Mouse (Mus musculus) cerebellum, postnatal 36 days (tissue): ENCODE data around the gene Rusc2.

Experiments
- DNase-seq, 2 experiments: peaks; one replicate each; pipeline ENCODE4 v3.0.0; 2021 to 2022; ENCODE audit warnings: mixed read lengths in 2 of 2

The Rusc2 gene

DNA sequence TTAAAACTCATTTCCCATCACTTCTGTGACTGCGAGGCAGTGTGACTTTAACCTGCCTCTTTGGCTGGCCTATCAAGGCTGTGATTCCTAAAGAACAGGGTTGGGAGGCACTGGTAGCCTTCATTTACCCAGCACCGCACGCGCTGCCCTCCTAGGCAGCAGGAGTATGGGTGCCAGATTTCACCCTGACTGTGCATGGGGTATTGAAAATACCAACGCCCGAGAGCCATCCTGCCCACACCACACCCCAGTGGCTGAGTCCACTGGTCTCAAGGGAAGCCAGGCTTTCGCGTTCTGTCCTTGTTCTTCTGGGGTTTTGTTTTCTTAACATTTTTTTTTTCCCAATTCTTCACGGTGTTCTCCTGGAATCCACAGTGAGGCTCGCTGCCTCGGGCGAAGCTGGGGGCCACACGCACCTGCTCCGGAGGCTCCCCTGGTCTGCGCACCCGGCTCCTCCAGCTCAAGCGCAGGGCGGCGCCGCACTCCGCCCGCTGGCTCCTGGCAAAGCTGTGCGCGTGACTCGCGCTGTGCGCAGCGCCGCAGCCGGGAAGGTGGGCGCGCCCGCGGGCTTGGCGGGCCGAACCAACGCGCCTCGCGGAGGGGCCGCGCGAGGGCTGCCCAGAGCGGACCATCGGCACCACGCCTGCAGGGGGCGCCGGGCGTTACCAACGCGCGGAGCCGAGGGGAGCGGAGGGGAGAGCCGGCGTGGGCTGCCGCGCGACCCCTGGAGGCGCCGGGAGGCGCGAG is at the start of gene Rusc2:
Gene Rusc2, plus strand, starts transcription at position 572 of the 747 bp plus-strand sequence.
- DNase-seq = peak; percentile 92 to 94

DNA sequence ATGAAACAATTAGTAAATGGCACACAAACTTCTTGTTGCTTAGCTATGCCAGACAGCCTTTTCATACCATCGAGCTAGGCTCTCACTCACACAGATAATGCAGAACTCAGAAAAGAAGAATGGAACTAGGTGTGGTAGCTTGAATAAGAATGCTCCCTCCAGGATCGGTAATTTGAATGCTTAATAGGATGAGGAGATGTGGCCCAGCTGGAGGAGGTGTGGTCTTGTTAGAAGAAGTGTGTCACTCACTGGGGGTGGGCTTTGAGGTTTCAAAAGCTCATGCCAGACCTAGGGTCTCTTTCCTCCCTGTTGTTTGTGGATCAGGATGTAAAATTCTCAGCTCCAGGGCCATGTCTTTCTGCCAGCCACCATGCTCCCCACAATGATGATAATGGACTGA is 47.0 kb upstream of the Rusc2 start:
- no peak for DNase-seq

DNA sequence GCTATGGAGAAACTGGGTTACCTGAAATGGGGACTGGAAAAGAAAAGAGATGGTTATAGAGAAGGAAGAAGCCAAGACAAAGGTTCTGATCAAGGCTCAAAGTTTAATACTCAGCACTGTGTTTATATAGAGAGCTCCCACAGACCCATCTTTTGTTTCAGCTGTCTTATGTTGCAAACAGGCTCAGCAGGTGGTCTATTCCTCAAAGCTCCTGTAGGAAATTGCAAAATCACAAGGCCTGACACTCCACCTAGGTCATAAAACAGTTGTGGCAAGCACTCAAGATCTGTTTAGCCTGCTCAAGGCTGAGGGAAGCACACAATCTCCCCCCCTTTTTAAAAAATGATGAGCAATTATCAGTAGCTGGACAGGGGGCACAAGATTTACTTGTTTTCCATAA is 45.6 kb upstream of the Rusc2 start:
- DNase-seq = no peak

DNA sequence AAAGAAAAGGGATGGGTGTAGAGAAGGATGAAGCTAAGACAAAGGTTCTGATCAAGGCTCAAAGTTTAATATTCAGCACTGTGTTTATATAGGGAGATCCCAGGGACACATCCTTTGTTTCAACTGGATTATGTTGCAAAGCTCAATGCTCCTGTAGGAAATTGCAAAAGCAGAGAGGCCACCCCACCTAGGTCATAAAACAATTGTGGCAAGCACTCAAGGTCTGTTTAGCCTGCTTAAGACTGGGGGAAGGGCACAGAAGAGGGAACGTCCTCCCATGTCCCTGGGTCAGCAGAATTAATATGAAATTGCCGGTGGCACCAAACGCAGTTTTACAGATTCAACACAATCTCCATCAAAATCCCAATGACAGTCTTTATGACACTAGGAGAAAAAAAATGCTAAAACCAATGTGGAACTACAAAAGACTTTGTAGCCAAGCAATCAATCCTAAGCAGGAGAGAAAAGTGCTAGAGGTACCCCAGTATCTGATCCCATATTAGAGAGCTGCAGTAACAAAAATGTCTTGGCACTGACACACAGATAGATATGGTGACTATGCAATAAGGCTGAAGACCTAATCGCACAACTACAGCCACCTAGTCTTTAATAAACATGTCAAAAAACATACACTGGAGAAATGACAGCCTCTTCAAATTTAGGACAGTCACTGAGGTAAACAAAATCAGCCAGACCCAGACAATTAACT is 41.5 kb upstream of the Rusc2 start:
- no peak for DNase-seq

DNA sequence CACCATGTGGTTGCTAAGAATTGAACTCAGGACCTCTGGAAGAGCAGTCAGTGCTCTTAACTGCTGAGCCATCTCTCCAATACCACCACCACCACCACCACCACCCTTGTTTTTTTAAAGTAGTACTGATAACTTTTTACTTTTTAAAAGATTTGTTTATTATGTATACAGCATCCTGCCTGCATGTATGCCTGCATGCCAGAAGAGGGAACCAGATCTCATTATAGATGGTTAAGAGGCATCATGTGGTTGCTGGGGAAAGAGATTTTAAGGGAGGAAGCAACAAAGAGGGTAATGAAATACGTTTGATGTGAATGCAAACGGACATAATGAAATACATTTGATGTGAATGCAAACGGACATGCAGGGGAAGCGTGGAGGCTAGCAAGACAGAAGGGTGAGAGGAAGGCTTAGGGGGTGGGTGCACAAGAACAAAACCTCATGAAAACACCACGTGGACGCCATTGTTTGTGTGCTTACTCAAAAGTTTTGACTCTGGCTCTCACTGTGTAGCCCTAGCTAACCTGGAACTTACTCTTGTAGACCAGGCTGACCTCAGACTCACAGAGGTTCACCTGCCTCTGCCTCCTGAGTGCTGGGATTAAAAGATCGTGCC is 40.4 kb upstream of the Rusc2 start:
- DNase-seq = no peak

DNA sequence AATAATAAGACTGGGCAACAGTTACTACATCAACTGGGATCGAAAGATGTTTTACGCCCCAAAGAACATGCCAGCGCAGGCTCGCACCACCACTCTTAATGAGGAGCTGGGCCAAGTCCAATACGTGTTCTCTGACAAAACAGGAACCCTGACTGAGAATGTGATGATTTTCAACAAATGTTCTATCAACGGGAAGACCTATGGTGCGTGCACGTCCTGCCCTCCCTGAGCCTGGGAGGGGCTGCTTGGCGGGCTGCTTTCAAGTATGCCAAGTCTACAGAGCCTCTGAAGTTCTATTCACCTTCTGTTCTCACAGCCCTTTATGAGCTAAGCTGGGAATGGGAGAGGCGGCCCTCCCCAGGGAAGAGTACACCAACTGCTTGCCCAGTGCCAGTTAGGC is 39.3 kb upstream of the Rusc2 start:
- no peak for DNase-seq

DNA sequence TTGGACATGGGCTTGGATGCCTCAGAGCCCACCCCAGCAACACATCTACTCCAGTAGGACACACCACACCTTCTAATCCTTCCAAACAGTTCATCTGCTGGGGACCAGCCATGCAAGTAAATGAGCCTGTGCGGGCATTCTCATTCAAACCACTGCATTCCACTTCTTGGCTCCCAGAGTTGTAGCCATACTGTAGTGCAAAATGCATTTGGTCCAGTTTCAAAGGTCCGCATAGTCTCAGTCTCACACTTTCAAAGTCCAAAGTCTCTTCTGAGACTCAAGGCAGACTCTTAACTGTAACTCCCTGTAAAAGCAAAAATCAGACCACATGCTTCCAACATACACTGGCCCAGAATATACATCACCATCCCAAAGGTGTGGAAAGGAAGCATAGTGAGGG is 36.8 kb upstream of the Rusc2 start:
- no peak for DNase-seq

DNA sequence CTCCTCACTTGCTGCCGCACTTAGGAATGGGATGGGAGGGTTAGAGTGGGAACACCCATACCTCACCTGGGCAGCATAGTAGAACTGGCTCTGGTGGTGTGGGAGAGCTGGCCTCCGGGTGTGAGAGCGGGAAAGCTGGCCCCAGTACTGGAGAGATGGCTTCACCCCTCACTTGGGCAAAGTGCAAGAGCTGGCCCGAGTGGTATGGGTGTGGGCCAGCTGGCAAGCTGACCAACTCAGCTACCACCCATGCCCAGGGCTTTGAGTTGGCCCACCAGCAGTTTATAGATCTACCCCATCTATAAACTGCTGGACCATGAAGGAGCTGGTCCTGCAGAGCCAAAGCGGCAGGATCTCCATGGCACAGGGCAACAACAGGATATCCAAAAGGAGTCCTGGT is 32.6 kb upstream of the Rusc2 start:
- DNase-seq = no peak

DNA sequence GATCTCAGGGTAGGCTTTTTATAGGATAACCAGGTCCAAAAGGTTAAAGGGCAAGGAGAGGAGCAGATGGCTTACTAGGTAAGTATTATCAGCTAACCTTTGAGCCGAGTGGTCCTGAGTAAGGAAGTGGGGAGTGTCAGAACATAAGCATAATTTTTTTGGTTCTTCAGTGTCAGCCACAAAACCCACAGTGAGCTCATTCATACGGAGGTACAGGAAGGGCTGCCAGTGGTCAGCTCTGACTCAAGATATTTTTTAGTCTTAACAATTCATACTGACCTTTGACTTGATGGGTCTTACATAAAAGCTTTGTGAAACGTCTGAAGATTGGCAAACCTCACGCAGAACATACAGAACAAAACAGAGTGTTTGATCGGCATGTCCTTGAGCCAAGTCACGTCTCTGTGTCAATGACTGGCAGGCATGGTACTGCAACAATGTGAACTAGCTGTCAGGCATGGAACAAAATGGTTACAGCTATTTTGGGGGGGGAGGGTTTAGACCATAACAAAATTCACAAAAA is 31.7 kb upstream of the Rusc2 start:
- no peak for DNase-seq

DNA sequence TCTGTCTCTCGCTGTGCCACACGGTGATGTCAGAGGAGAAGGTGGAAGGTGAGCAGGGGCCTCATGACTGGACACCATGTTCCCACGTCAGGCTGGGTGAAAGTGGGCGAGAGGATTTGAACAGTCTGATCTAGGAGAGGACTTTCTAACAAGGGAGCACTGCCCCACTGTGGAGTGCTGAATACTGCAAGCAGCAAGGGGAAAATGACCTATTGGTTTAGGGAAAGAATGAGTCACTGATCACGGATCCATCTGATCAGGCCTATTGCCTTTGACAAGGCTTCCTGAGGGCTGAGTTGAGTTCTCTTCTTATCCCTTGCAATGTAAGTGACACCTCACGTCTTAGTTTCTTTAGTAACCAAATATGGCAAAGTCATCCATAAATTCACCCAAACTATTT is 28.1 kb upstream of the Rusc2 start:
- no peak for DNase-seq

DNA sequence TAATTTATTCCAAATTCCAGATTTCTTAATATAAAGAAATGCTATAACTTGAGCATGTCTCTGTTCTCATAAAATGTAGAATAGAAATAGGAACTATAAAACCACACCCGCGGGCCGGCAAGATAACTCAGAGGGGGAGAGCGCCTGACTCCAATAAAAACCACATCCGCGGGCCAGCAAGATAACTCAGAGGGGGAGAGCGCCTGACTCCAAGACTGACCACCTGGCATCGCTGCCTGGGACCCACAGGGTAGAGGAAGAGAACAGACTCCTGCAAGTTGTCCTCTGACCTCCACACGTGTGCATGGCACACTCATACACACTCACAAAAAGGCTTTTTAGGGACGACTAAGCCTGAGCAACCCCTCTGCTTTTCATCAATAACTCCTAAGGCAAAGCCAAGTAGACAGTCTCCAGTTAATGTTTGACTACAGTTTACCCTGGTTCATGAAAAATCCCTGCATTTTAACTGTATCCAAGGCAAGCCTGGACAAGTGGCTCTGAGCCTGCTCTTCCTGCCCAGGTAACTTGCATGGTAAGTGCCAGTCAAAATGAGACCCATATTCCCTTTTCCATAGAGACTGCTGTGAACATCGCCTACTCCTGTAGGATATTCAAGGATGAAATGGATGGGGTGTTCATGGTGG is 16.7 kb upstream of the Rusc2 start:
- DNase-seq = no peak

DNA sequence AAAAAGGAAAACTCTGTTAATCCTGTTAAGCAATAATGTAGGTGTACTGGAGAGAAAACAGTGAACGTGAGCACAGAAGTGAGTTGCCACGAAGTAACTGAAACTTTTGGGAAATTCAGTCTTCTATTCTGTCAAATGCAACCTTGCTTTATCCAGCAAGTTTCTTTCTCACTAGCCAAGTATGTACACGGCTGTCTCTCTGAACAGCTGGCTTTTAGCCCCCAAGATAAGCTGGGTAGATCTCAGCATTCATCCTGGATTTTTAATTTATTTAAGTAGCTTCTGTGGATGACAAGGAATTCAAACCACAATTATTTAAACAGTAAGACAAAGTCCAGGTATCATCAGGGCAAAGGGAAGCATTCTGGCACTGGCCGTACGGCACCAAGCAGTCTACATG is 14.5 kb upstream of the Rusc2 start:
- DNase-seq = no peak

DNA sequence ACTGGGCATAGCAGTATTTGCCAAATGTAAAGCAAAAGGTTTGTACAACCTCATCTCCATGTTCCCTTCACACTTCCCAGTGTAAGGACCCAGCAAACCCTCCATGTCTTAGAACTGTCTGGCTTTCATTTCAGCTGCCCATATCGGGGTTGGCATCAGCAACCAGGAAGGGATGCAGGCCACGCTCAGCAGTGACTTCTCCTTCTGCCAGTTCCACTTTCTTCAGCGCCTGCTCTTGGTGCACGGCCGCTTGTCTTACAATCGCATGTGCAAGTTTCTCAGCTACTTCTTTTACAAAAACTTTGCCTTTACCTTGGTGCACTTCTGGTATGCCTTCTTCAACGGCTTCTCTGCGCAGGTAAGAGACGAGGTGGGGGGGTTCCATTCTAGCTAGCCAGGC is 14.0 kb upstream of the Rusc2 start:
- DNase-seq = no peak

DNA sequence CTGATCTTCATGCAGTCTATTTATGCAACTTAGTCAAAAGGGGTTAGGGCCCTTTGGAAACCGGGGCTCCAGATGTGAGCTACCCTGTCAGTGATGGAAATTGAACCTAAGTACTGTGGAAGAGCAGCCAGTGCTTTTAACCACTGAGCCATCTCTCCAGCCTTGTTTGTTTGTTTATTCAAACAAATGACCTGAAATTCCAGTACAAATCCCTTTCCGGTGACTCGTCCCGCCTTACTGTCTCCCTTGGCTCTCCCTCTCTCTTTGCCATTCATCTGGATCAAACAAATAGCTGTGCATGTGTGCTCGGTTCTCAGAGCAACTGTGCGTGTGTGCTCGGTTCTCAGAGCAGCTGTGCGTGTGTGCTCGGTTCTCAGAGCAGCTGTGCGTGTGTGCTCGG is 10.4 kb upstream of the Rusc2 start:
- DNase-seq = no peak

DNA sequence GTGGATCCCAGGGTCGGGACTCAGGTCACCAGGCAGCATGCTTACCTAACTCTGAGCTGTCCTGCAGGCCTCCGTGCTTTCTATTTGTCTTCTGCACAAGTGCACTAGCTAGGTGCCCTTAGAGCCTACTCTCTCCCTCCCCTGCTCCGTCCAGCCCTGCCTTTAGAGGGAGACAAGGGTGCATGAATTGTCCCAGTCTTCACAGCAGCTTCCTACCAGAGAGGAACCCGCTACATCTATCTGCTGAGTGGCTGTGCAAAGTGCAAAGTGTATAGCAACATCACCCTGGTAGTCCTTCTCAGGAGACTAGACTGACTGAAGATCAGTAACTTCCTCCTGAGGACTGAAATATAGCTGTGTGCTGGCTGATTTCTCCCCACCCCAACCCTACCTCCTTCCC is 9.6 kb upstream of the Rusc2 start:
- DNase-seq = no peak

DNA sequence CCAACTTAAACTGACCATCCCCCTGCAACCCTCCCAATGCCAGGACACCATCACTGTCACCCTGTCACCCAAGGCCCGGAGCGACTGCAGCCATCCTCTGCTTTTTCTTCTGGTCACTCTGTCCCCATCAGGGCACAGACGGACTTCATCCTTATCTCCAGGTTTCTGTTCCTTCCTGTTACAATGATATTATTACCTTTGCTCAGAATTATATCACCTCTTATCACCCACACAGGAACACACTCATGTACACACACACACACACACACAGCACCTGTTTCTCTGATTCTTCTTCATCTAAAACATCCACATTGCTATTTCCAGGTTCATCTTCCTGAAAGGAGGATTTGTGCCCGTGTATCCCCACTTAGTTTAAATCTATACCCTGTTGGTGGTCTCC is 7.5 kb upstream of the Rusc2 start:
- no peak for DNase-seq

DNA sequence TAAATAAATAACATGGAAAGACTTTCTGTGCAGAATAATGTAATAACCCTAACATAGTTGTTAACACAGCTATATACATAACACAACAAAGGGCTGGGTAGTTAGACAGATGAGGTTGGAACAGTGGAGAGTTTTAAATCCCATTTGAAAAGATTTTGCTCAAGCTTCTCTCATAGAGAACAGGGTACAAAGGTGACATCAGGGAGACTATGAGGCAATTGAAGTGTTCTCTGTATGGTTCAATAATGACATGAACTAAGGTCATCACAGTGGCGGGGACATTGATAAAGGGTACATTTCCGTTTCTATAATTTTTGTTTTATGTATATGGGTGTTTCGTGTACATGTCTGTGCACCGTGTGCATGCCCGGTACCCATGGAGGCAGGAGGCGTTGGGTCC is 2.2 kb upstream of the Rusc2 start:
- DNase-seq = no peak

DNA sequence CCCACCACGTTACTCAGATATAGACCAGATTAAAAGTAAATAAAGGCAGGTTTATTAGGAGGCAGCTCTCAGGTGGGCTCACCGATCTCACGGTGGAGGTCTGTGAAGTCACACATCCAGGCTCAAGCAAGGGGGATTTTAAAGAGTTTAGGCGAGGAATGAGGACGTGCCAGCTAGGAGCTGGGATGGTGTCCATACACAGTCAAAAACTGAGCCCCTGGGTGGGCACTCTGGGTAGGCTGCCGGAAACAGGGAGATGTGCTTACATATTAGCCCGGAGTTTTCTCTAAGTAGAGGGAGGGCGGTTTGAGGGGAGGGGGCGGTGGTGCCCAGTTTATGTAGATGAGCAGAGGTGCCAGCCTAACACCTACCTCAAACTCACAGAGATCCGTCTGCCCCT is 828 bp upstream of the Rusc2 start:
- DNase-seq = no peak

DNA sequence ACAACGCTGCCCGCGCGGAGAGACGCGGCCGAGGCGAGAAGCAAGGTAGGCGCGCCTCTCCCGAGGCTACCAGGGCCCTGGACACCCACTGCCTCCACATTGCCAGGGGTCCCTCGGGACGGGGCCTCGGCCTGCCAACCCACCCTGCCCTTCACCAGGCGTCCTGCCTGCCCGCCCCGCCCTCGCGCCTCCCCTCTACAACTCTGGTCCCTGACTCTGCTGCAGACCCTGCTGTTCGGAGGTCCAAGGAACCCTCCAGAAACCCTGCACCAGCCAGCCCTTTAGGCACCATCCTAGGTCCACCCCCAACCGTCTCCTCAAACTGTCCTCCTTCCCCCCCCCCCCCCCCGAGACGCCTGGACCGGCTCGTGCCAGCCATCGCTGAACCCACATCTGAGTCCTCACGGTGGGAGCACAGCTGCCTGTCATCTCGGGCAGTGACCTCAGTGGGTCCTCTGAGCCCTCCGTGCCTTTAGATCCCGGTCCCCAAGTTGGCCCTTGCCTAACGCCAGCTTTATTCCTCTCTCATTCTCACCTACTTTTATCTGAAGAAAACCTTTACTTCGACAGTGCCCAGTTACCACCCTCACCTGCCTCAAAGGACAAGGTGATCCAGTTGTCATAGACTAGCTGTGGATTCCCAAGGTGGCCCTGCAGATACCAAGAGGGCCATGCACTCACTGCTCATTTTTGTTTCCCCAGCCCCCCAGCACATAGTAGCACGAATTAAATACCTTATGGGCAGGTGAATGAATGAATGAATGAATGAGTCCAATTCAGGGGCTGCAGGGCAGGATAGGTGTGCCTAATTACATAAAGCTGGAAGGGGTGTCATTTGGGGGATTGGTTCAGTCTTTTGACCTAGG is 609 bp downstream of the Rusc2 start:
- peak in 1 of 2 experiments; percentile 21 for DNase-seq

DNA sequence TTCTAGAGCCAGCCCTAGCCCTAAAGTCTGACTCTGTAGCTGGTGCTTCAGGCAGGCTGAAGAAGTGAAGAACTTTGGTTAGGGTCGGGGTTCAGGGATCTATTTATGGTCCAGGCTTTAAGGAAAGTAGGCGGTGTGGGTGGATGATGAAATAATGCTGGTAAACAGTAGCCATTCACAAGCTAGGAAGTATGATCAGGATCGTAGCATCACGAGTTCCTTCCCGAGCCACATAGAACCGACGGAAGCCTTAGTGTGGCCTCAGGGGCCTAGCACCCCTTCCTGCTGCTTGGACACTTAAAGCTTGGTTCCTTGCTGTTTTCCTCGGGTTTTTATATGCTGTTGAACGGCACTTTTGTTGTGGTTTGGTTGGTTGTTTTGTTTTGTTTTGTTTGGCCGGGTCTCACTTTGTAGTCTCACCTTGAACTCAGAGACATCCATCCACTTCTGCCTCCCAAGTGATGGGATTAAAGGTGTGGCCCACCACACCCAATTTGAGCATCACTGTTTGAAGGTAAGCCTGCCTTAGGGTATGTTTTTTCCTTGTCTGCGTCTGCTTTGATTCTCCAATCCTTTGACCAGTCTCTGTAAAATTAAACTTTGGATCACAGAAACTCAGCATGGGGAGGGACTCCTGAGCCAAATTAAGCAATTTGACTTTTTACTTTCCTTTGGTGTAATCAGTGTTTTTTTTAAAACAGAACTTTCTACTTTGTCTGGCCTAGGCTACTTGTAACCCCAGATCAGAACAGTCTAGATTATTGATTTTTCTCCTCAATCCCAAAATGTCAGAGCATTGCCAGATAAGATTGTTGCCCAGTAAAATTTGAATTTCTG is 1.7 kb downstream of the Rusc2 start:
- DNase-seq = no peak

DNA sequence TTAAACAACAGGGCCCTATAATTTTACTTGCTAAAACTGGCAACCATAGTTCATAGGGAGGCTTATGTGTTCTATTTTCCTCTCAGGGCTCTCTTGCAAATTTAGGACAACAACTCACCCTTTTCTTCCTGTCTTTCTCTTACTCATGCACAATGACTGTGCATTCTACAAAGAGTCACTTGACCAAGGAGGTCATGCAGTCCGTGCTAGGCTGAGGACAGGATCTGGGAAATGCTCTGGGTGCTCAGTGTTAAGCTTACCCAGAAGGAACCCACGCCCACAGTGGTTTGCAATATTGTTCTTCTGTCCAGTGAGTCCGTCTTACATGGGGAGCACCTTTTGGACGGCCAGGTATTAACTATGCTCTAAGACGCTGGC is 2.3 kb downstream of the Rusc2 start:
- no peak for DNase-seq

DNA sequence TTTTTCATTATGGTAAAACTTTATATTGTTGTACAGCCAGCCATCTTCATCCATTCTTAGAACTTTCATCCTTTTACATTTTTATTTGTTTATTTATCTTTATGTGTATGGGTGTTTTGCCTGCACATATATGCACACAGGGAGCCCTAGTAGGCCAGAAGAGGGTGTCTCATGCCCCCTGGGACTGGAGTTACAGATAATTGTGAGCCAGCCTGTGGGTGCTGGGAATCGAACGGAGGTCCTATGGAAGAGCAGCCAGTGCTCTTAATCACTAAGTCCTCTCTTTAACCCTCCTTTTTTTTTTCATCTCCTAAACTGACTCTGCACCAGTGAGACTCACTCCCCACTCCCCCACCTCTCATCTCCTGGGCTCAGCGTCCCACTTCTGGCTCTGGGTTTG is 2.8 kb downstream of the Rusc2 start:
- no peak for DNase-seq
